Mouse (Mus musculus) testis, adult 2 months (tissue): ENCODE results near the gene Nsd2. TPM values are rescaled to one million over a fixed set of nuclear protein-coding genes. Genes with fewer than 3 reads are reported as not detected.

ENCODE experiments used
- H3K27ac ChIP-seq: fragments of 200-500 bp; 2 replicates; pipeline ENCODE4 v1.5.1; 2012; ENCODE audit warnings: low read depth, low read length; ENCODE audit not compliant: control insufficient read depth, insufficient read depth
- H3K27me3 ChIP-seq: fragments of 200-500 bp; 2 replicates; pipeline ENCODE4 v1.6.1; 2012; ENCODE audit warnings: mild to moderate bottlenecking, low read length, moderate library complexity; ENCODE audit not compliant: control insufficient read depth, insufficient read depth
- H3K36me3 ChIP-seq: fragments of 200-500 bp; 2 replicates; pipeline ENCODE4 v1.6.1; 2012; ENCODE audit warnings: mild to moderate bottlenecking, low read length; ENCODE audit not compliant: control insufficient read depth, insufficient read depth
- H3K4me1 ChIP-seq: fragments of 200-500 bp; 2 replicates; pipeline ENCODE4 v1.6.1; 2012; ENCODE audit warnings: low read length; ENCODE audit not compliant: control insufficient read depth, insufficient read depth
- H3K4me3 ChIP-seq: fragments of 200-500 bp; 2 replicates; pipeline ENCODE4 v1.5.1; 2012; ENCODE audit warnings: low read depth, mild to moderate bottlenecking, low read length, moderate library complexity, mixed read lengths; ENCODE audit not compliant: control insufficient read depth
- CTCF ChIP-seq: fragments of 200-500 bp; IDR thresholded peaks from 2 replicates; pipeline ENCODE4 v1.5.1; 2012; ENCODE audit warnings: low read depth, mild to moderate bottlenecking, inconsistent platforms, low read length, moderate library complexity; ENCODE audit not compliant: control insufficient read depth, insufficient read depth, insufficient replicate concordance
- POLR2A ChIP-seq: fragments of 200-500 bp; IDR thresholded peaks from 2 replicates; pipeline ENCODE4 v1.6.1; 2012; ENCODE audit warnings: low read depth, mild to moderate bottlenecking, inconsistent platforms, low read length, moderate library complexity; ENCODE audit not compliant: control insufficient read depth
- polyA plus RNA-seq: library from polyadenylated mRNA; depleted of rRNA; stranded (reverse); fragments of >200 nt; gene quantifications from 2 replicates; pipeline ENCODE4 v1.2.3, GENCODE M21; 2012; rRNA removed

The Nsd2 gene
- polyA plus RNA-seq = 48.5 and 54.5 TPM in 2 replicates

GRCm38 (mm10) chr5:33819876-33820732, at the start of gene Nsd2:
Gene Nsd2, plus strand, starts transcription at chr5:33820725.
- 0 out of 2 replicates have a peak, but pooled peaks have one; percentile 5 for TF ChIP-seq POLR2A
- TF ChIP-seq CTCF = no peak
- H3K27me3 ChIP-seq = no peaks in the 10 kb centered on the region
- no peaks in the 10 kb centered on the region for H3K36me3 ChIP-seq
- peaks cover 13% of the 10 kb centered on the region for H3K4me1 ChIP-seq
- peak within 1 kb of the TSS; percentile 97 for H3K4me3 ChIP-seq
- H3K27ac ChIP-seq = peak within 1 kb of the TSS; percentile 96

GRCm38 (mm10) chr5:33777195-33777594, 43.3 kb upstream of the Nsd2 start:
- no peak overlapping the region for H3K27ac ChIP-seq
- no peaks in the 10 kb centered on the region for H3K27me3 ChIP-seq
- H3K4me3 ChIP-seq = no peak overlapping the region
- TF ChIP-seq POLR2A (no peak), CTCF (no peak)
- peaks cover 5% of the 10 kb centered on the region for H3K4me1 ChIP-seq
- peaks cover 5% of the 10 kb centered on the region for H3K36me3 ChIP-seq

GRCm38 (mm10) chr5:33781964-33782344, 38.6 kb upstream of the Nsd2 start:
- Histone ChIP-seq H3K4me1 (peaks cover 12% of the 10 kb centered on the region), H3K27ac (peak overlapping the region; percentile 94), H3K4me3 (peak overlapping the region; percentile 96), H3K27me3 (no peaks in the 10 kb centered on the region), H3K36me3 (peaks cover 3% of the 10 kb centered on the region; the same call in 1 of the 2 replicates)
- TF ChIP-seq CTCF = no peak
- no peak for TF ChIP-seq POLR2A

- Histone ChIP-seq H3K27ac (peak within 1 kb of the TSS; percentile 94), H3K36me3 (peaks cover under 1% of the 10 kb centered on the region; the same call in 1 of the 2 replicates), H3K4me1 (peaks cover 12% of the 10 kb centered on the region), H3K27me3 (no peaks in the 10 kb centered on the region), H3K4me3 (peak within 1 kb of the TSS; percentile 96)
- TF ChIP-seq CTCF (no peak), POLR2A (peak; percentile 83)
These were observed 38.1 kb upstream of the Nsd2 start, which contains the start of gene Letm1 for GRCm38 (mm10) chr5:33782345-33782998. Gene Letm1, minus strand, starts transcription at chr5:33782817.

- peak overlapping the region; percentile 96 for H3K4me3 ChIP-seq
- peak overlapping the region; percentile 94 for H3K27ac ChIP-seq
- H3K4me1 ChIP-seq = peaks cover 12% of the 10 kb centered on the region
- H3K27me3 ChIP-seq = no peaks in the 10 kb centered on the region
- TF ChIP-seq CTCF = no peak
- TF ChIP-seq POLR2A = no peak
- no peaks in the 10 kb centered on the region for H3K36me3 ChIP-seq
These were observed 37.5 kb upstream of the Nsd2 start for GRCm38 (mm10) chr5:33782999-33783390.

- no peaks in the 10 kb centered on the region for H3K4me1 ChIP-seq
- no peaks in the 10 kb centered on the region for H3K27me3 ChIP-seq
- TF ChIP-seq POLR2A = no peak
- TF ChIP-seq CTCF = no peak
- H3K4me3 ChIP-seq = no peak overlapping the region
- H3K36me3 ChIP-seq = no peaks in the 10 kb centered on the region
- H3K27ac ChIP-seq = no peak overlapping the region
These were observed 28.4 kb upstream of the Nsd2 start for GRCm38 (mm10) chr5:33791912-33792643.
